Mouse (Mus musculus): ENCODE measurements around the gene Pum1. TPM values are rescaled to one million over a fixed set of nuclear protein-coding genes. Genes with fewer than 3 reads are reported as not detected.
"Not testable (repeated sequence)": the region's sequence is repeated elsewhere in the genome, so short reads cannot be mapped to it uniquely, and the experiment has no call there.

The Pum1 gene
- 28.2 TPM for polyA plus RNA-seq (2012; fragmentation: generic; extraction: Trizol)

DNA sequence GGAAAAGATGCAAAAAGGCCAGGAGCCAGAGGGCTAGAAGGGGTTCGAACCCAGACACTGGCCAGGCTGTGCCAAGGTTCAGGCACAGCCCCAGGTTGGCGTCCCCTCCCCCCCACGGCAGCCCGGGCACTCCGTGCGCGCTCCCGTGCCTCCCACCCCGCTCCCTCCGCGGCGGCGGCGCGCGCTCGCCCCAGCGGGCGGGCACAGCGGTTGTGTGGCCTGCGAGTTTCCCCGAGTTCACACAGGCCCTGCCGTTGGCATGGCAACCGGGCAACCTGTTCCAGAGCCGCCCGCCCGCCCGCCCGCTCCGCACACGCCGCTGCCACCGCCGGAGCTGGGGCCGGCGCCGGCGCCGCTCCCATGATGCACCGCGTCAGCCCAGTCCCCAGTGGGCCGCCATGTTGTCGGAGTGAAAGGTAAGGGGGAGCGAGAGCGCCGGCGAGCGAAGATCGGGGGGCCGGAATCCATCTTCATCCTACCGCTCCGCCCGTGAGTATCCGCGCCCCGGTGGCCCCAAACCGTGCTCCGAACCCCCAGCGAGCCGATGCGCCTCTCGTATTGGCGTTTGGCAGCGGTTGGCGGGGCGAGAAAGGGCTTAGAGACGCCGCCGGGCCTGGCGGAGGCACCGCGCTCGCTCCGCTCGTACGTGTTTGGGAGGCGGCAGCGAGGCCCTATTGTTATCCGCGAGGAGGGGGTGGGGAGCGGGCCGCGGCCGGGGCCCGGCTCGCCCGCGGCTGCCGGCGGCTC lies at the start of gene Pum1:
TSS of gene Pum1 (plus strand) at position 343 of the 747 bp plus-strand sequence.
- peak within 1 kb of the TSS; percentile 72 for H3K4me2 ChIP-seq (ENCODE audit: low read depth)
- TF ChIP-seq MYOD1 (IDR thresholded peaks at IDR 0.05; ENCODE audit: control insufficient read depth in 1 of 3, insufficient read length in 2 of 3, low read depth in 2 of 3) (peak in 1 of 3 experiments; percentile 41), MAX (IDR thresholded peaks at IDR 0.05; ENCODE audit: low read depth) (no peak), TCF12 (IDR thresholded peaks at IDR 0.05; ENCODE audit: insufficient read depth, poor library complexity, severe bottlenecking) (no peak), POLR2A (IDR thresholded peaks at IDR 0.05; ENCODE audit: insufficient read length, low read depth) (peak; percentile 74), USF1 (IDR thresholded peaks at IDR 0.05; ENCODE audit: low read depth) (no peak), E2F4 (IDR thresholded peaks at IDR 0.05; ENCODE audit: insufficient read depth) (no peak), TCF3 (IDR thresholded peaks at IDR 0.05; ENCODE audit: insufficient read length, low read depth) (no peak), SRF (IDR thresholded peaks at IDR 0.05; ENCODE audit: control insufficient read depth, insufficient read length, low read depth) (no peak), CEBPB (IDR thresholded peaks at IDR 0.05; ENCODE audit: insufficient read depth, poor library complexity, severe bottlenecking) (no peak), MYOG (IDR thresholded peaks at IDR 0.05; ENCODE audit: control insufficient read depth in 1 of 3, insufficient read depth in 1 of 3, insufficient read length in 2 of 3, low read depth in 2 of 3) (peak in 1 of 3 experiments; percentile 18), POLR2AphosphoS2 (IDR thresholded peaks at IDR 0.05; ENCODE audit: insufficient read length, low read depth) (peak; percentile 56), REST (IDR thresholded peaks at IDR 0.05; ENCODE audit: insufficient read depth, insufficient read length) (no peak)
- peak within 1 kb of the TSS; percentile 68 for H3K4me3 ChIP-seq
- no peaks in the 10 kb centered on the region for H3K36me3 ChIP-seq (ENCODE audit: control insufficient read depth, insufficient read depth)
- no peaks in the 10 kb centered on the region for H3K27me3 ChIP-seq (ENCODE audit: control insufficient read depth, insufficient read depth, insufficient read length)
- H3K79me2 ChIP-seq (ENCODE audit: control insufficient read depth, insufficient read depth): peaks cover 49% of the 10 kb centered on the region
- H3ac ChIP-seq (ENCODE audit: control insufficient read depth, insufficient read length): peak within 1 kb of the TSS; percentile 81

GRCm38 (mm10) chr4:130629391-130629790 lies 33.7 kb upstream of the Pum1 start:
- no peaks in the 10 kb centered on the region for H3K27me3 ChIP-seq (ENCODE audit: control insufficient read depth, insufficient read depth, insufficient read length)
- no peaks in the 10 kb centered on the region for H3K36me3 ChIP-seq (ENCODE audit: control insufficient read depth, insufficient read depth)
- peak overlapping the region; percentile 100 for H3K4me2 ChIP-seq (ENCODE audit: low read depth)
- no peak overlapping the region for H3K4me3 ChIP-seq
- TF ChIP-seq TCF3 (IDR thresholded peaks at IDR 0.05; ENCODE audit: insufficient read length, low read depth) (no peak), CEBPB (IDR thresholded peaks at IDR 0.05; ENCODE audit: insufficient read depth, poor library complexity, severe bottlenecking) (no peak), POLR2A (IDR thresholded peaks at IDR 0.05; ENCODE audit: insufficient read length, low read depth) (peak; percentile 71), E2F4 (IDR thresholded peaks at IDR 0.05; ENCODE audit: insufficient read depth) (no peak), POLR2AphosphoS2 (IDR thresholded peaks at IDR 0.05; ENCODE audit: insufficient read length, low read depth) (peak; percentile 81), REST (IDR thresholded peaks at IDR 0.05; ENCODE audit: insufficient read depth, insufficient read length) (no peak), SRF (IDR thresholded peaks at IDR 0.05; ENCODE audit: control insufficient read depth, insufficient read length, low read depth) (no peak), MAX (IDR thresholded peaks at IDR 0.05; ENCODE audit: low read depth) (no peak)
- no peak overlapping the region for H3ac ChIP-seq (ENCODE audit: control insufficient read depth, insufficient read length)
- no peaks in the 10 kb centered on the region for H3K79me2 ChIP-seq (ENCODE audit: control insufficient read depth, insufficient read depth)

- Histone ChIP-seq H3ac (ENCODE audit: control insufficient read depth, insufficient read length) (no peak overlapping the region), H3K4me3 (no peak overlapping the region), H3K27me3 (ENCODE audit: control insufficient read depth, insufficient read depth, insufficient read length) (no peaks in the 10 kb centered on the region), H3K4me2 (ENCODE audit: low read depth) (no peak overlapping the region), H3K36me3 (ENCODE audit: control insufficient read depth, insufficient read depth) (no peaks in the 10 kb centered on the region), H3K79me2 (ENCODE audit: control insufficient read depth, insufficient read depth) (no peaks in the 10 kb centered on the region)
- TF ChIP-seq MYOD1 (IDR thresholded peaks at IDR 0.05; ENCODE audit: control insufficient read depth in 1 of 3, insufficient read length in 2 of 3, low read depth in 2 of 3): peak; percentile 25 to 79 (median 55)
- TF ChIP-seq MYOG (IDR thresholded peaks at IDR 0.05; ENCODE audit: control insufficient read depth in 1 of 3, insufficient read depth in 1 of 3, insufficient read length in 2 of 3, low read depth in 2 of 3): peak in 1 of 3 experiments; percentile 53
- no peak for TF ChIP-seq CEBPB (IDR thresholded peaks at IDR 0.05; ENCODE audit: insufficient read depth, poor library complexity, severe bottlenecking)
- TF ChIP-seq MAX (IDR thresholded peaks at IDR 0.05; ENCODE audit: low read depth): no peak
- TF ChIP-seq REST (IDR thresholded peaks at IDR 0.05; ENCODE audit: insufficient read depth, insufficient read length): no peak
- TF ChIP-seq TCF3 (IDR thresholded peaks at IDR 0.05; ENCODE audit: insufficient read length, low read depth): no peak
- no peak for TF ChIP-seq E2F4 (IDR thresholded peaks at IDR 0.05; ENCODE audit: insufficient read depth)
- TF ChIP-seq TCF12 (IDR thresholded peaks at IDR 0.05; ENCODE audit: insufficient read depth, poor library complexity, severe bottlenecking): peak; percentile 70
- TF ChIP-seq POLR2AphosphoS2 (IDR thresholded peaks at IDR 0.05; ENCODE audit: insufficient read length, low read depth): no peak
- no peak for TF ChIP-seq POLR2A (IDR thresholded peaks at IDR 0.05; ENCODE audit: insufficient read length, low read depth)
- TF ChIP-seq SRF (IDR thresholded peaks at IDR 0.05; ENCODE audit: control insufficient read depth, insufficient read length, low read depth): no peak
- no peak for TF ChIP-seq USF1 (IDR thresholded peaks at IDR 0.05; ENCODE audit: low read depth)
Observed at GRCm38 (mm10) chr4:130630232-130630847, 32.8 kb upstream of the Pum1 start.

DNA sequence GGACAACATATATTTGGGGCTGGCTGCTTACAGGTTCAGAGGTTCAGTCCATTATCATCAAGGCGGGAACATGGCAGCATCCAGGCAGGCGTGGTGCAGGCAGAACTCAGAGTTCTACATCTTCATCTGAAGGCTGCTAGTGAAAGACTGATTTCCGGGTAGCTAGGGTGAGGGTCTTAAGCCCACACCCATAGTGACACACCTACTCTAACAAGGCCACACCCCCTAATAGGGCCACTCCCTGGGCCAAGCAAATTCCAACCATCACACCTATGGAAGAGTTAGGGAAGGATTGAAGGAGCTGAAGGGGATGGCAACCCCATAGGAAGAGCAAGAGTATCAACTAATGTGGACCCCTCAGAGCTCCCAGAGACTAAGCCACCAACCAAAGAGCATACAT lies 28.0 kb upstream of the Pum1 start:
- H3K36me3 ChIP-seq (ENCODE audit: control insufficient read depth, insufficient read depth); H3K4me2 ChIP-seq (ENCODE audit: low read depth); H3K4me3 ChIP-seq; H3K27me3 ChIP-seq (ENCODE audit: control insufficient read depth, insufficient read depth, insufficient read length); H3ac ChIP-seq (ENCODE audit: control insufficient read depth, insufficient read length); H3K79me2 ChIP-seq (ENCODE audit: control insufficient read depth, insufficient read depth): not testable (repeated sequence)

- H3K79me2 ChIP-seq (ENCODE audit: control insufficient read depth, insufficient read depth): no peaks in the 10 kb centered on the region
- H3K4me2 ChIP-seq (ENCODE audit: low read depth): no peak overlapping the region
- TF ChIP-seq MYOD1 (IDR thresholded peaks at IDR 0.05; ENCODE audit: control insufficient read depth in 1 of 3, insufficient read length in 2 of 3, low read depth in 2 of 3) (peak in 2 of 3 experiments; percentile 24 to 29), USF1 (IDR thresholded peaks at IDR 0.05; ENCODE audit: low read depth) (no peak), SRF (IDR thresholded peaks at IDR 0.05; ENCODE audit: control insufficient read depth, insufficient read length, low read depth) (no peak)
- no peaks in the 10 kb centered on the region for H3K27me3 ChIP-seq (ENCODE audit: control insufficient read depth, insufficient read depth, insufficient read length)
- no peak overlapping the region for H3K4me3 ChIP-seq
- no peaks in the 10 kb centered on the region for H3K36me3 ChIP-seq (ENCODE audit: control insufficient read depth, insufficient read depth)
- no peak overlapping the region for H3ac ChIP-seq (ENCODE audit: control insufficient read depth, insufficient read length)
Observed at GRCm38 (mm10) chr4:130636761-130637160, 26.4 kb upstream of the Pum1 start.
